Mouse (Mus musculus) spleen, adult 18-20 months (tissue): ENCODE measurements around the gene Mast1.
A peak's percentile ranks its signal among the peaks of the same experiment; 100 is the strongest.

Experiments
- DNase-seq, 2 experiments: peaks; one replicate each; pipeline ENCODE4 v3.0.0; 2022; ENCODE audit warnings: mixed read lengths in 2 of 2

The Mast1 gene

DNA sequence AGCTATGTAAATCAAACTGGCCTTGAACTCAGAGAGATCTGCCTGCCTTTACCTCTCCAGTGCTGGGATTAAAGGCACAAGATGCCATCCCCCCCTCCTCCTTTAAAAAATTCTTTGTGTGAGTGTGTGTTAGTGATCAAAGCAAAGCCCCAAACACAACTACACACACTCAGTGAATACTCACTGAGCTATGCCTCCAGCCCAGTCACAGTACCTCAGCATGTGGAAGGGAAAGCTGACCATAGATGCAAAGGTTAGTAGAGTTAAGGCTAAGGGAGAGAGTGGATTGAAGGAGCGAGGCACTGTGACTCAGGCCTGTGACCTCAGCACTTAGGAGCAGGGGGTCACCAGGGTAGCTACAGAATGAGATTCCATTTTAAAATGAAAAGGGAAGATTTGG, 35.9 kb upstream of the Mast1 start:
- no peak for DNase-seq

DNA sequence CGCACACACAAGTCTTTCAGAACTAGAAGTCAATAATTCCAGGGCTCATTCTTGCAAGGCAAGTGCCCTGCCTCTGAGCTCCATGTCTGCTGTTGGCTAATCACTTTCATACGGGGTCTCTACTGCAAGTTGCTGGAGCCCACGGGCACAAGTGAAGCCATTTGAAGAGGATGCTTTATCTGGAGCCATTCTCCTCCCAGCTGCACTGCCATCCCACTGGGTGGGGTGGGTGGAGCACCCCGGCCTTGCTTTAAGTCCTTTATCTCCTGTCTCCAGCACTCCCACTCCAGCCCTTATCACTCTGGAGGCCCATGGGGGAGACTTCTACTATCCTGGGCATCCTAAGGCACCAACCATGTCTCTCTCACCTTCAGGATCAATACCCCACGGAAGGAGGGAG, 33.8 kb upstream of the Mast1 start:
- DNase-seq, result no peak

- DNase-seq, result no peak
Observed at GRCm38 (mm10) chr8:84970135-84970790, 33.1 kb upstream of the Mast1 start.

GRCm38 (mm10) chr8:84969241-84970134, 32.3 kb upstream of the Mast1 start, which contains the start of the genes Gm49661, Prdx2 and Rnaseh2a:
TSS of gene Gm49661 (minus strand) at chr8:84969433.
TSS of gene Prdx2 (plus strand) at chr8:84969587.
TSS of gene Rnaseh2a (minus strand) at chr8:84969767.
- DNase-seq, result peak; percentile 49 to 62

DNA sequence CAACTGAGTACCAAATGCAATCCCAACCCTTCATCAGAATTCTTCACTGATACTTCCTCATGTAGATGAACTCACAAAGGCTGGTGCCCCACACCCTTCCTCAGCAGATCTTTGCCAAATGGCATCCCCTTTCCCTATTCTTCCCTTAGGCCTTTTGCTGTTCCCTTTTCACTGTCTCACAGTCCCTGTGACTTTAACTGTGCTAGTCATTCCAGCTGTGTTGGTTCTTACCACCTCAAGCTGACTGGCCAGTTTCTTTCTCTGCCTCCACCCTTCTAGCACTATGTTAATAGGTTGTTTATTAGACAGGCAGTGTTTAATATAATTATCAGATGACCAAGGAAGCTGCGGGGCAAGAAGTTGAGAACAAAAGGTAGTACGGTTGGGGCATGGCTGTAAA, 31.5 kb upstream of the Mast1 start:
- no peak for DNase-seq

DNA sequence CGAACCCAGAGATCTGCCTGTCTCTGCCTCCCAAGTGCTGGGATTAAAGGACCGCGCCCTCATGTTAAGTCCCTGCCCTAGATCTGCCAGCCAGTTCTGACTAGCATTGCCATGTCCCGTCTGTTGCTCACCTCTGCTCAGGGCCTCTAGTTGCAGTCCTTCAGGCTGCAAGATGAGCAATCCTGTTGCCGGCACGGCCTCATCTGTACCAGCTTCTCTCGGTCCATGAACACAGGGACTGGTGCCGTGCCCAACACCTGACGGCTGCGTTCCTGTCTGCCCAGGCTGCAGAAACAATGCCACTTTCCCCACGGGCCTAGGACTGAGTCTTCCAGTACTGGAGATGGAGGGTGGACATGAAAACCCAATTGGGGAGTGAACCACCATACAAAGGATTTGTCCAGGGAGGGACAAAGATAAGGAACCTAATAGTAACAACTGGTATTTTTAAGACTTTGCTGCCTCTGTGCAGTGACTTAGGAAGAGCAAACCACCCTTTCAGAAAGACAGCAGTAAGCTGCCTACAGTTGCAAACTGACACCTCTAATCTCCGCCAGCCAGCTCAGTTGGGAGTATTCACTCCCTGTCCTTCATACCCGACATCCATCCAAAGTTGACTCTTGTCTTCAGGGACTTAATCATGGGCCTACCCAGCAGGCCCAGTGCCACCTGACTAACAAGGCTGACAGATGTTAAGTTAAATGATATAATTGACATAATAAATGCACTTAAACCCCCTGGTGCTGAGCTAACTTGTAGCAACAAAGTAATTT, 30.6 kb upstream of the Mast1 start:
- DNase-seq, result no peak

DNA sequence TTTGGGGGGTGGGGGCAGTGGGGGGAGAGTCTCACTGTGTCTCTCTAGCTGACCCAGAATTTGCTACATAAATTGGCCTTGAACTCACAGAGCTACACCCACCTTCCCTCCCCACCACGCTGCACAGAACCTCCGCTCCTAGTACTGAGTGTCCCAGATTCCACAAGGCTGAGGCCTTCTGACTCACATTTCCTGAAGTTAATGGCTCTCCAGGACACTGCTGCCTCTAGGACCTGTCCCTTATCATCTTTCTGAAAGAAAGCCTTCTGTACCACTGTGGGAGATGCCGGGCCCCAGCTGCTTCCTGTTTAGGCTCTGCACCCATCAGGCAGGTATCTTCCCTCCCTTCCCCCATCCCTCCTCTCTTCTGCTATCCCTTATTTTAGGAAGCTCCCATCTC, 29.4 kb upstream of the Mast1 start:
- no peak for DNase-seq

GRCm38 (mm10) chr8:84965731-84966291, 28.7 kb upstream of the Mast1 start:
- peak; percentile 86 to 89 for DNase-seq

DNA sequence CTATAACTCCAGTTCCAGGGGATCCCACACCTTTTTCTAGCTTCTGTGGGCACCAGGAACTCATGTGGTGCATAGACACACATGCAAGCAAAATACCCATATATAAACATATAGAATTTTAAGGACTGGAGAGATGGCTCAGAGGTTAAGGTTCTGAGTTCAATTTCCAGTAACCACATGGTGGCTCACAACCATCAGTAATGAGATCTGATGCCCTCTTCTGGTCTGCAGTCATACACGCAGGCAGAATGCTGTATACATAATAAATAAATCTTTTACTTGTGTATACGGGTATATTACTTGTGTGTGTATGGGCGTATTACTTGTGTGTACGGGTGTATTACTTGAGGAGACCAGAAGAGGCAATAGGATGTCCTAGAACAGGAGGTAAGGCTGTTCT, 26.8 kb upstream of the Mast1 start:
- no peak for DNase-seq

GRCm38 (mm10) chr8:84959811-84960210, 22.7 kb upstream of the Mast1 start:
- no peak for DNase-seq

DNA sequence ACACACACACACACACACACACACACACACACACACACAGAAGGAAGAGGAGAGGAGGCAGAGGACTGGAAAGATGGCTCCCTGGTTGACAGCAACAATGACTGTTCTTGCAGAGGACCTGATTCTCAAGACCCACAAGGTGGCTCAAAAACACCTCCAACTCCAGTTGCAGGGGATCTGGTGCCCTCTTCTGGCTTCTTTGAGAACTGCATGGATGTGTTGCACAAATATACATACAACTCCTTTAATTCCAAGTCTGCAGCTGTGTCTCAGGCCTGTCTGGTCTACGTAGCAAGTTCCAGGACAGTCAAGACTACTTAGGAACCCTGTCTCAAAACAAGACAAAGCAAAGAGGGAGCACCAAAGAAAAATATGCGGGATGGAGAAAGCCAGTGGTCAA, 19.6 kb upstream of the Mast1 start:
- DNase-seq, result peak in 1 of 2 experiments; percentile 65

DNA sequence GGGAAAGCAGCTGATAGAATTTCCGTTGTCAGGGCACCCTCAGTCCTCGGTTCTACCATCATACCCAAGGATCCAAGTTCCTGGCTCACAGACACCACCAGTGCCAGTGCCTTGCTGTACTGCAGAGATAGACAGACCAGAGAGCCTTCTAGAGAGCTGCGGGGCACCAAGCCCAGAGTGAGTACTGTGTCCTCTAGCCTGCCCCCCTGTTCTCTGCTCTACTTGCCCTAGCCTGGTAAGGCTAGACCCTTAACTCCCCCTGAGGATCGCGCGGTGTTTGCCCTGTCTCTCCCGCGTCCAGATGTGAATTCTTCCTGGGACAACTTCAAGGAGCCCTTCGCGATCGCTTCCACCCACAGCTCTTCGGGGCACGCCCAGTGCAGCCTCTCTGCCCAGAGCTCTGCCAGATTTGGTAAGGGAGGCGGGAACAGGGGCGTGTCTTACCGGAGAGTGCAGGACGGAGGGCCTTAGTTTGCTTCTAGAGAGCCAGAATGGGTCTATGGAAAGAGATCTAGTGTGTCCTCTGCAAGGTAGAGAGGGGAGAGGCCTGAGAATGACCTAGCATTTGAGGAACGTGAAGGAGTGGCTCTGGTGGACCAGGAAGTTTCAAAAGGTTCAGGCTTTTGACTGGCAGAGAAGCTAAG, 15.6 kb upstream of the Mast1 start:
- no peak for DNase-seq

GRCm38 (mm10) chr8:84949753-84950152, 12.6 kb upstream of the Mast1 start:
- no peak for DNase-seq

- no peak for DNase-seq
Observed at GRCm38 (mm10) chr8:84947241-84947545, 10.0 kb upstream of the Mast1 start.

GRCm38 (mm10) chr8:84946528-84947240, 9.5 kb upstream of the Mast1 start, which contains the start of gene Rtbdn:
TSS of gene Rtbdn (plus strand) at chr8:84946991.
- no peak for DNase-seq

DNA sequence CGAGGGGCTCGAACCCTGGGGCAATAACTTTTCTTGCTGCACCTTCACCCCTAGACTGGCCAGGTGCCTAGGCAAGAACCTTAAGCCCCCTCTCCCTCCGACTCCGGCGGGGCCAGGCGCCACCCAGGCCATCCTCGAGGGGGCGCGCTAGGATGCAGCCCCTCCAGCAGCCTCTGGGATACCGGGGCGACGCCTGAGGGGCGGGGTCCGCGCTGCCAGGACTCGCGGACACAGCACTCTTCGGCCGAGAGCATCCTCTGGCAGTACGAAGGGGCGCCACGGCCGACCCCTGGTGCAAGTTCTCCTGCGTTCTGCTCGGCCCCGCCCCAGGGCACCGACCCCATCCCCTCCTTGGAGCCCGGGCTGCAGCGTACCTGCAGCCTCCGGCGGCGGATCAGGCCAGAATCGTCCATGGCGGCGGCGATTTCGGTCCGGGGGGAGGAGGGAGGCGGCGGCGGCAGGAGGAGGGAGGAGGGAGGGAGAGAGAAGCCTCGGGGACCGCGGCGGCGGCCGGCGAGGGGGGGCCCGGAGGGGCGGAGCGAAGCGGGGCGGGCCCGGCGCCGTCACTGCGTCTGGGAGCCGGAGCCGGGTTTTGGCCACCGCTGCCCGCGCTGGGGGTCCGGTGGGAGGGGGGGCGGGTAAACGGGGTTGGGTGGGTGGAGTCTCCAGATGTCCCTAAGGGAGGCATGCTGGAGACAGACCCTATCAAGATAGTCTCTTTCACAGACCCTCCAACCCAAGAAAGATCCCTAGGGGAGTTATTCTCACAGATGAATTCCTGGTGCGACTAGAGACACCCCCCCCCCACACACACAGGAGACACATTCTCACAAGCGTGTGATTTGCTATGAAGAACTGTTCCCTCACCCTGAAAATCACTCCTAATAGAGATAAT, 8.7 kb upstream of the Mast1 start:
- DNase-seq, result no peak

DNA sequence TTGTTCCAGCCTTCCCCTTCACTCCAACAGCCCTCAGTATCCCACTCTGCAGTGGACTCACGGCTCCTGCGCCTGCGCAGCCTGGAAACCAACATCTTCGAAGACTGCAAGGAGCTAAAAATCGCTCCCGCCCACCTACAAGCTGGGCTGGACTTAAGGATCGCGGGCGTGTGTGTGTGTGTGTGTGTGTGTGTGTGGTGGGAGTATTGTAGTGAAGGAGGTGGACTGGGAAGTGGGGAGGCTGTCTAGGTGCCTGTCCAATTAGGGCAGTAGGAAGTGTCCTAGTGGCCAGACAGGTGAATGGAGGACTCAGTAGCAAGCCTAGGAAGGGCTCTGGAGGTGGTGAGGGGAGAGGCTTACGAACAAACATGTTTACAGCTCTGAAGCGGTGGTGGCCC, 8.1 kb upstream of the Mast1 start:
- no peak for DNase-seq

DNA sequence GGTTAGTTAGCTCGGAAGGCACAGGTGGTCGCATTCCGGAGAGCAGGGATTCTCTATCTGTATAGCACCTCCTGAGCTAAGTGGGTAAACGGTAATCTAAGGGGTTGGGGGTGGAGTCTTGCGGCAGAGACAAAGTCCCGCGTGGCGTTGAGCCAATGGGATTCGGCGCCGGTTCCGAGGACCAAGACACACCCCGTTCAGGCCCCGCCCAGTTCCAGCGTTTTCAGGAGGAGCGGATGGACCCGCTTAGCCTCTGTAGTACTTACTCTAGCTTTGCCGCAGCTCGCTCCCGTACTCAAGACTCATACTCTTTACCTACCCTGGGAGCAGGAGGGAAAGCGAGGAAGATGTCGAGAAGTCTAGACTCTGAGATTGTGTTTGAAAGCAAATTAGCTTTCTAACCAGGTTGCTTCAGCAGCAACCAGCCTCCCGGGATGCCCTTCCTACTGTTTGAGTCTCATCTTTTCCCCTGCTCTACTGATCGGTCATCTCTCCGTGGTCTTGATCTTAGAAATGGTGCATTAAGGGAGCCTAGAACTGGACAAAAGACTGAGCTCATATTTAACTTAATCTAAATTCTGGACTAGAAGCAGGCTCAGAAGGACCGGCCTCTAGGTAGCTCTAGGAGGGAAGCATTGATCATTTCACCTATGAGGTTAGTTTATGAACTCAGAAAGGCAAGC, 7.5 kb upstream of the Mast1 start:
- no peak for DNase-seq

DNA sequence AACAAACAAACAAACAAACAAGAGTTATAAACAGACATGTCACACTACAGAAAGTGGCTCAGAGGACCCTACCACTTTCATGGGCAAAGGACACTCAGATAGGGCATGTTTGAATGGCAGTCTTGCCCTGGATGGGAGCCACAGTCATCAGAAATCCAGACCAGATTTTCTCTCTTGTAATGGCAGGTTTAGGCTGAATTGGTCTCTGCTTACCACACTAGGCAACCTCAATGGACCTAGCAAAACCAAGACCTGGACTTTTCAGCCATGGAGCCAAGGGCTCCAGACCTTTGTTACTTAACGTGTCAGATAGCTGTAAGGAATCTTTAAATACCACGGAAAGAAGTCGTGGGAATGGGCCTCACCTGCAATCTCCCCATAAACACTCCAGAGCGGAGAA, 6.5 kb upstream of the Mast1 start:
- no peak for DNase-seq
